ENCODE assay signal across 8 mouse cellular contexts in the genomic region with DNA sequence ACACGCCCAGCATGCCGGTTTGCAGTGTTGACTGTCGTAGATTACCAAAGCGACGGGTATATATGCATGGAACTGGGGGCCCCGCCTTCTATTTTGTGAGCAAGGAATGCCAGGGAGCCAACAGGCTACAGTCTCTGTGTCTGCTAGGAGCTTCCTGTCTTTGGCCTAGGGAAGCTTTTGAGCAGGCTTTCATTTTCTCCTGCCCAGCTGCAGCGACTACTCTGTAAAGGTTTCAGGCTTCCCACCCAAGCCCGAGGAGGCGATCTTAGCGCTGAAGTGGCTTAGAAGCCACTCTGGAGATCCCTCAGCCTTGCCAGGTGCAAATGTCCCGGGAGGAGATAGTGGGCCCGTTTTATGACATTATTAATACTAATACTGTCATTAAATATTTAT. TPM values are rescaled to one million over a fixed set of nuclear protein-coding genes. Genes with fewer than 3 reads are reported as not detected.
DNase-seq lines count a peak whose midpoint lies in the region; ATAC-seq and TF ChIP-seq lines count a peak whose summit lies in the region.

No protein-coding gene starts in this region.

- no peak for TF ChIP-seq CTCF in liver, adult 2 months (IDR thresholded peaks at IDR 0.05; ENCODE audit: low read depth, low read length)
- no peak for TF ChIP-seq CTCF in cerebellum, adult 2 months (IDR thresholded peaks at IDR 0.05; ENCODE audit: borderline replicate concordance, insufficient read depth, low read depth, low read length)

- no peaks in the 10 kb centered on the region for H3K79me2 ChIP-seq in liver, adult 2 months (ENCODE audit: control insufficient read depth, insufficient read depth, low read length)
- H3K79me2 ChIP-seq in myocyte (ENCODE audit: control insufficient read depth, insufficient read depth), result no peaks in the 10 kb centered on the region

- WGBS in liver, adult 2 months, result 2% methylated on average over 12 of the region's 12 CpGs
- 1% methylated on average over 12 of the region's 12 CpGs for WGBS in cerebellum, adult 2 months
- WGBS in liver, embryonic 13.5 days (ENCODE audit: insufficient replicate concordance), result 2% methylated on average over 12 of the region's 12 CpGs

- peaks cover 4% of the 10 kb centered on the region; the same call in 1 of the 2 replicates for H3K4me1 ChIP-seq in liver, adult 2 months (ENCODE audit: control insufficient read depth, insufficient read depth, low read length)
- H3K4me1 ChIP-seq in cerebellum, adult 2 months (ENCODE audit: control insufficient read depth, insufficient read depth, low read length), result peaks cover 7% of the 10 kb centered on the region; the same call in 1 of the 2 replicates
- H3K4me1 ChIP-seq in liver, embryonic 13.5 days (replicated peaks), result peaks cover 28% of the 10 kb centered on the region

- H3K27me3 ChIP-seq in liver, adult 2 months (ENCODE audit: control insufficient read depth, insufficient read depth, low read length), result no peaks in the 10 kb centered on the region
- no peaks in the 10 kb centered on the region for H3K27me3 ChIP-seq in cerebellum, adult 2 months (ENCODE audit: control insufficient read depth, insufficient read depth, low read length)
- H3K27me3 ChIP-seq in liver, embryonic 13.5 days, result peaks cover 81% of the 10 kb centered on the region
- no peaks in the 10 kb centered on the region for H3K27me3 ChIP-seq in myocyte (ENCODE audit: control insufficient read depth, insufficient read depth, insufficient read length)

- peak overlapping the region; percentile 80 for H3K9ac ChIP-seq in liver, adult 2 months (ENCODE audit: low read depth, low read length)
- H3K9ac ChIP-seq in liver, embryonic 13.5 days, result peak overlapping the region; percentile 49

- no peak overlapping the region; the same call in 1 of the 2 replicates for H3K27ac ChIP-seq in liver, adult 2 months (replicated peaks; ENCODE audit: insufficient read depth, low read depth, low read length)
- H3K27ac ChIP-seq in cerebellum, adult 2 months (ENCODE audit: insufficient read depth, low read length), result no peak overlapping the region
- H3K27ac ChIP-seq in liver, embryonic 13.5 days, result no peak overlapping the region

- H3ac ChIP-seq in myocyte (ENCODE audit: control insufficient read depth, insufficient read length), result peak overlapping the region; percentile 36

- peak overlapping the region; percentile 86 for H3K4me2 ChIP-seq in liver, embryonic 13.5 days
- peak overlapping the region; percentile 94 for H3K4me2 ChIP-seq in myocyte (ENCODE audit: low read depth)

- peak overlapping the region; percentile 87 for H3K4me3 ChIP-seq in liver, adult 2 months (ENCODE audit: insufficient read depth, low read depth, low read length)
- peak overlapping the region; percentile 94 for H3K4me3 ChIP-seq in cerebellum, adult 2 months (replicated peaks; ENCODE audit: insufficient read depth, low read depth, low read length)
- peak overlapping the region; percentile 65 for H3K4me3 ChIP-seq in liver, embryonic 13.5 days (replicated peaks)
- H3K4me3 ChIP-seq in myocyte, result peak overlapping the region; percentile 18

- DNase-seq in liver, adult 2 months (ENCODE audit: extremely low read depth, low read depth, low spot score), result peak; percentile 34
- DNase-seq in liver, result no peak
- peak; percentile 48 to 62 for DNase-seq in cerebellum, adult 2 months
- DNase-seq in liver, embryonic 13.5 days, result no peak
- DNase-seq in urinary bladder, postnatal 36 days (ENCODE audit: low spot score in 2 of 2), result peak; percentile 31 to 42

- H3K36me3 ChIP-seq in liver, adult 2 months (ENCODE audit: control insufficient read depth, insufficient read depth, low read length), result no peaks in the 10 kb centered on the region
- no peaks in the 10 kb centered on the region for H3K36me3 ChIP-seq in liver, embryonic 13.5 days
- no peaks in the 10 kb centered on the region for H3K36me3 ChIP-seq in myocyte (ENCODE audit: control insufficient read depth, insufficient read depth)

- ATAC-seq in frontal cortex, adult (ENCODE audit: low TSS enrichment), result peak; percentile 53; the same call in 1 of the 2 replicates
- ATAC-seq in inflammation-experienced regulatory T-cells, adult 6 months, result peak; percentile 46
- no peak for ATAC-seq in liver, embryonic 13.5 days (ENCODE audit: low read depth)

- no peaks in the 10 kb centered on the region for H3K9me3 ChIP-seq in liver, embryonic 13.5 days (replicated peaks)

- TF ChIP-seq POLR2A in liver, adult 2 months (IDR thresholded peaks at IDR 0.05; ENCODE audit: extremely low read depth, insufficient read depth, low read length), result no peak
- peak; percentile 30; the same call in 1 of the 2 replicates for TF ChIP-seq POLR2A in cerebellum, adult 2 months (IDR thresholded peaks at IDR 0.05; ENCODE audit: borderline replicate concordance, insufficient read depth, low read length)
- TF ChIP-seq POLR2A in myocyte (IDR thresholded peaks at IDR 0.05; ENCODE audit: insufficient read length, low read depth), result no peak

TF ChIP-seq in myocyte, 11 proteins besides CTCF, POLR2A, EP300 and RAD21:
- TF ChIP-seq REST (IDR thresholded peaks at IDR 0.05; ENCODE audit: insufficient read depth, insufficient read length), result no peak
- TF ChIP-seq SRF (IDR thresholded peaks at IDR 0.05; ENCODE audit: control insufficient read depth, insufficient read length, low read depth), result no peak
- no peak for TF ChIP-seq E2F4 (IDR thresholded peaks at IDR 0.05; ENCODE audit: insufficient read depth)
- no peak for TF ChIP-seq MAX (IDR thresholded peaks at IDR 0.05; ENCODE audit: low read depth)
- no peak for TF ChIP-seq MYOG (IDR thresholded peaks at IDR 0.05; ENCODE audit: control insufficient read depth in 1 of 3, insufficient read depth in 1 of 3, insufficient read length in 2 of 3, low read depth in 2 of 3)
- no peak for TF ChIP-seq USF1 (IDR thresholded peaks at IDR 0.05; ENCODE audit: low read depth)
- no peak for TF ChIP-seq TCF3 (IDR thresholded peaks at IDR 0.05; ENCODE audit: insufficient read length, low read depth)
- TF ChIP-seq MYOD1 (IDR thresholded peaks at IDR 0.05; ENCODE audit: control insufficient read depth in 1 of 3, insufficient read length in 2 of 3, low read depth in 2 of 3), result no peak
- TF ChIP-seq CEBPB (IDR thresholded peaks at IDR 0.05; ENCODE audit: insufficient read depth, poor library complexity, severe bottlenecking), result no peak
- no peak for TF ChIP-seq POLR2AphosphoS2 (IDR thresholded peaks at IDR 0.05; ENCODE audit: insufficient read length, low read depth)
- TF ChIP-seq TCF12 (IDR thresholded peaks at IDR 0.05; ENCODE audit: insufficient read depth, poor library complexity, severe bottlenecking), result no peak

RNA-seq across cellular contexts. Expression of gene Pou6f1, which starts 0.9 kb away (rescaled TPM):
- total RNA-seq in liver, adult 2 months (2014; rRNA removed), result 1.9 and 2.0 TPM in 2 replicates
- polyA plus RNA-seq in liver, adult 2 months (2012; rRNA removed), result 3.1 and 5.5 TPM in 2 replicates
- polyA plus RNA-seq in cerebellum, adult 2 months (2012; rRNA removed), result 63.9 and 64.5 TPM in 2 replicates
- 10 to 100 TPM in 2 of 3 experiments, 1 to 10 TPM in 1; 7.4 to 19.8 (median 18.8) TPM for polyA plus RNA-seq in inflammation-experienced regulatory T-cells, adult 6 months (2017; shearing (Covaris generic))
- 0.10 and 0.23 TPM in 2 replicates for polyA plus RNA-seq in liver, embryonic 13.5 days (2015; fragmentation: Nextera tagmentation; extraction: Ambion mirVana)
- polyA plus RNA-seq in myocyte (2012; fragmentation: generic; extraction: Trizol), result 7.7 TPM

RNA-seq across cellular contexts. Expression of gene Dazap2, which starts 16.3 kb away (rescaled TPM):
- 50.3 and 60.2 TPM in 2 replicates for total RNA-seq in liver, adult 2 months (2014; rRNA removed)
- polyA plus RNA-seq in liver, adult 2 months (2012; rRNA removed), result 395 and 460 TPM in 2 replicates
- 214 and 220 TPM in 2 replicates for polyA plus RNA-seq in cerebellum, adult 2 months (2012; rRNA removed)
- polyA plus RNA-seq in inflammation-experienced regulatory T-cells, adult 6 months (2017; shearing (Covaris generic)), result 100 to 1,000 TPM; 722 to 762 (median 736) TPM
- 141 and 173 TPM in 2 replicates for polyA plus RNA-seq in liver, embryonic 13.5 days (2015; fragmentation: Nextera tagmentation; extraction: Ambion mirVana)
- 154 TPM for polyA plus RNA-seq in myocyte (2012; fragmentation: generic; extraction: Trizol)

RNA-seq across cellular contexts. Expression of gene Smagp, which starts 37.9 kb away (rescaled TPM):
- 13.0 and 14.9 TPM in 2 replicates for total RNA-seq in liver, adult 2 months (2014; rRNA removed)
- 57.0 and 80.1 TPM in 2 replicates for polyA plus RNA-seq in liver, adult 2 months (2012; rRNA removed)
- polyA plus RNA-seq in cerebellum, adult 2 months (2012; rRNA removed), result 3.3 and 3.7 TPM in 2 replicates
- 1 to 10 TPM in 1 of 3 experiments, not detected in 2; 1.3 TPM for polyA plus RNA-seq in inflammation-experienced regulatory T-cells, adult 6 months (2017; shearing (Covaris generic))
- 7.7 and 7.9 TPM in 2 replicates for polyA plus RNA-seq in liver, embryonic 13.5 days (2015; fragmentation: Nextera tagmentation; extraction: Ambion mirVana)
- 2.0 TPM for polyA plus RNA-seq in myocyte (2012; fragmentation: generic; extraction: Trizol)

RNA-seq across cellular contexts. Expression of gene Tfcp2, which starts 47.1 kb away (rescaled TPM):
- total RNA-seq in liver, adult 2 months (2014; rRNA removed), result 4.0 and 5.9 TPM in 2 replicates
- polyA plus RNA-seq in liver, adult 2 months (2012; rRNA removed), result 3.9 and 5.8 TPM in 2 replicates
- 25.4 and 27.6 TPM in 2 replicates for polyA plus RNA-seq in cerebellum, adult 2 months (2012; rRNA removed)
- polyA plus RNA-seq in inflammation-experienced regulatory T-cells, adult 6 months (2017; shearing (Covaris generic)), result 1 to 10 TPM; 3.7 to 8.4 (median 5.6) TPM
- polyA plus RNA-seq in liver, embryonic 13.5 days (2015; fragmentation: Nextera tagmentation; extraction: Ambion mirVana), result 4.4 and 4.6 TPM in 2 replicates
- polyA plus RNA-seq in myocyte (2012; fragmentation: generic; extraction: Trizol), result 15.0 TPM

Comparison
In these comparisons a context has a peak if more than half of its experiments do, and no peak if none do; other contexts are left out.
1. DNase-seq: peak in liver, adult 2 months (single experiment), cerebellum, adult 2 months (2 of 2) and urinary bladder, postnatal 36 days (2 of 2); none in liver (single experiment) and liver, embryonic 13.5 days (single experiment).
2. H3K4me3 ChIP-seq: peak in every context shown above with its lines; median percentile 94 in cerebellum, adult 2 months; 87 in liver, adult 2 months; 65 in liver, embryonic 13.5 days; 18 in myocyte.